Mouse (Mus musculus): ENCODE measurements around the gene Gm1604a. TPM values are rescaled to one million over a fixed set of nuclear protein-coding genes. Genes with fewer than 3 reads are reported as not detected.
"Not testable (repeated sequence)": the region's sequence is repeated elsewhere in the genome, so short reads cannot be mapped to it uniquely, and the experiment has no call there.

The Gm1604a gene
- not detected in 2 replicates for polyA plus RNA-seq (2012; rRNA removed)
- polyA plus RNA-seq (2014; fragmentation: Nextera tagmentation; extraction: Ambion mirVana): not detected in 2 replicates

DNA sequence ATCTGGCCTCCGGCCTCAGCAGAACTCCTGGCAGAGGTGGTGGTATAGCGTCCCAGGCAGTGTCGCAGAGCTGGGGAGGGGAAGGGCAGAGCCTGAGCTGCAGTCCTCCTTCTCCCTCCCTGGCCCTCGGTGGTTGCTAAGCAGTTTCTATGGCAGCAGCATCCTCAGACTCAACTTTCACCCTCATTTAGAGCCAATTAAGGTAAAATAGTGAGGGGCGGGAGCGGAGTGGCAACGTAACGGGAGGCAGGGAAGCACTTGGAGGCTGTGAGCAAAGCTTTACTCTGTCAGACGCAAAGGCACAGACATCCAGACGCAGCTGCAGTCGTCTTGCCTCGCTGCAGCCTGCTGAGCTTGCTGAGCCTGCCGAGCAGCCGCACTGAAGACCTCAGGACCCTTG lies at the start of gene Gm1604a:
Gene Gm1604a (plus strand): TSS at position 312 of the 400 bp plus-strand sequence.
- H3K4me3 ChIP-seq (replicated peaks; ENCODE audit: low read length); H3K36me3 ChIP-seq (ENCODE audit: control insufficient read depth, insufficient read depth, low read length); H3K27ac ChIP-seq (replicated peaks; ENCODE audit: low read depth, low read length); H3K27me3 ChIP-seq (ENCODE audit: control insufficient read depth, insufficient read depth, low read length); DNase-seq (ENCODE audit: low spot score); H3K4me1 ChIP-seq (ENCODE audit: control insufficient read depth, insufficient read depth, low read length); H3K9me3 ChIP-seq (ENCODE audit: control insufficient read depth, low read length); H3K4me2 ChIP-seq (replicated peaks; ENCODE audit: low read depth, low read length, severe bottlenecking); ATAC-seq (ENCODE audit: low FRiP score, low read depth); H3K9ac ChIP-seq (ENCODE audit: low read depth, low read length, severe bottlenecking): not testable (repeated sequence)
- WGBS: 16% methylated on average over 4 of the region's 14 CpGs

DNA sequence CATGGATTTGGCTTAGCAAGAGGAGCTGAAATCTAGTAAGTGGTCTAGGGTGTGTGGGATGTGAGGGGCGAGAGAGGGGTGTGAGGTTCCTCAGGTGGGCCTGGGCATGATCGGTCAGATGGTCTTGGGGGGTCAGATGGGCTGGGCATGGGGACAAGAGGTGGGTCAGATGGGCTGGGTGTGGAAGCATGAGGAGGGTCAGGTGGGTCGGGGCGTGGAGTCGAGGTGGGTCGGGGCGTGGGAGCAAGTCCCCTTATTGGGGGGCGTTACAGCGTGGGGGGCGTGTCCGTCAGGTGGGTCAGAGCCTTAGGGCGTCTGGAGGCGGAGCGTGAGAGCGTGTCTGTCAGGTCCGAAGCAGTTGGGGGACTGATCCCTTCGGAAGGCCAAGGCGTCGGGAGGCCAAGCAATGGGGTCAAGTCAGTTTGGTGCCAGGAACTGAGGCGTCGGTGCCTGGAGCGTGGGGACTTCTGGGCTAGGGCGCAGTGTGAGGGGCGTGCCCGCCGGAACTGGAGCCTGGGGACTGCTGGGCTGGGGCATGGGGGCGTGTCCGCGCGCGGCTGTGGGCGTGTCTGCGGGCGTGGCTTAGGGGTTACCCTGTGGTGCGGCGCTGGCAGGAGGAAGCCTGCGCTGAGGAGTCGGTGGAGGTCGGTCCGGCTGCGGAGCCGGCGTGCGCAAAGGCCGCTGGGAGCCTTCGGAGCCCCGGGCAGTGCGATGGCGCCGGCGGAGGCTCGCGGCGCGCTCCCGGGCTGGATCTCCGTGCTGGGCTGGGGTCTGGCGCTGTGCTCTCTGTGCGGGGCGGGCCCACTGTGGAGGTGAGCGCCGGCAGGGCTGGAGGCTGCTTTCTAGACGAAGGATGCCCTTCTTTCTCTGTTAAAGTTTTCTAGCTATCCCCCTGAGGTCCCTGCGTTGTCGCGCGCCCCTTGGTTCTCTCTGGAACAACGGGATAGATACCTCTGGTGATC lies 46.8 kb upstream of the Gm1604a start, which contains the start of gene Gm49721:
Gene Gm49721 (plus strand): TSS at position 618 of the 962 bp plus-strand sequence.
- H3K4me3 ChIP-seq (replicated peaks; ENCODE audit: low read length): peak within 1 kb of the TSS; percentile 46
- not testable (repeated sequence) for H3K4me1 ChIP-seq (ENCODE audit: control insufficient read depth, insufficient read depth, low read length); H3K27ac ChIP-seq (replicated peaks; ENCODE audit: low read depth, low read length); H3K9me3 ChIP-seq (ENCODE audit: control insufficient read depth, low read length); H3K27me3 ChIP-seq (ENCODE audit: control insufficient read depth, insufficient read depth, low read length); H3K36me3 ChIP-seq (ENCODE audit: control insufficient read depth, insufficient read depth, low read length); DNase-seq (ENCODE audit: low spot score)
- WGBS: 2% methylated on average over 28 of the region's 68 CpGs
- peak; percentile 98 for ATAC-seq (ENCODE audit: low FRiP score, low read depth)
- H3K4me2 ChIP-seq (replicated peaks; ENCODE audit: low read depth, low read length, severe bottlenecking): peak within 1 kb of the TSS; percentile 49
- H3K9ac ChIP-seq (ENCODE audit: low read depth, low read length, severe bottlenecking): peak within 1 kb of the TSS; percentile 62

DNA sequence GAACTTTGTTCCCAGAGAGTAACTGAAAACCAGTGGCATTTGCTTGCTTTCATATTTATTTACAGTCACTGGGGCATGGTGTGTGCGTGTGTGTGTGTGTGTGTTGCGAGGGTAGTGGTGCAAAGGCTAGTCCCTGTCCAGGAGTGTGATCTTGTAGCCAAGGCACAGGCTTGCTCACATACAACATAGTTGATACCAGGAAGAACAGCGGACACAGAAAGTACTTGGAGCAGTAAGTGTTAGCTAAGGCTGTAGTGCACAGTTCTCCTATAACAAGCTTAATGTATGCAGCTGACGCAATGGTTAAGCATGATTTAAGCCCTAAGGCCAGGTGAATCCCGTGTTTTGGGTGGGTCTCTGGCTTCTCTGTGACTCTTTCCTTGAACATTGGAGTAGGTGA lies 46.0 kb upstream of the Gm1604a start:
- WGBS: 11% methylated on average over 4 of the region's 5 CpGs
- ATAC-seq (ENCODE audit: low FRiP score, low read depth); H3K4me1 ChIP-seq (ENCODE audit: control insufficient read depth, insufficient read depth, low read length); H3K27ac ChIP-seq (replicated peaks; ENCODE audit: low read depth, low read length); H3K36me3 ChIP-seq (ENCODE audit: control insufficient read depth, insufficient read depth, low read length); DNase-seq (ENCODE audit: low spot score); H3K27me3 ChIP-seq (ENCODE audit: control insufficient read depth, insufficient read depth, low read length); H3K9me3 ChIP-seq (ENCODE audit: control insufficient read depth, low read length): not testable (repeated sequence)
- Histone ChIP-seq H3K9ac (ENCODE audit: low read depth, low read length, severe bottlenecking) (peak overlapping the region; percentile 62; the same call in 1 of the 2 replicates), H3K4me3 (replicated peaks; ENCODE audit: low read length) (peak overlapping the region; percentile 46), H3K4me2 (replicated peaks; ENCODE audit: low read depth, low read length, severe bottlenecking) (peak overlapping the region; percentile 49)

DNA sequence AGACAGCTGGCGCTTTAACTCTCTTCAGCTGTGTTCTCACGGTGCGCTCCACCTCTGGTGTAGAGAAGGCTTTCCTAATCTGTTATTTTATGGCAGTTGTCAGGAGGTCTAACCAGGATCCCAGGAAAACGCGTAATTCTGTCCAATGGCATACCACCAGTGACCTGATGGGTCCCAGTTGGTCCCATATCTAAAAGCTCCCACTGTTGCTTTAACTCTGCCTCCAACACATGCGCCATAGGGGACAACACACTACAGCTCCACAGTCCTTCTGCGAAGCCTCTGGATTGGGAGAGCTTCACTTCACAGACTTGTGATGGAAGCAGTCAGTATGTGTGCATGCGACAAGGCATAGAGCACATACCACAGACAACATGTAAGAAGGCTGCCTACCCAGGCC lies 45.2 kb upstream of the Gm1604a start:
- not testable (repeated sequence) for H3K27me3 ChIP-seq (ENCODE audit: control insufficient read depth, insufficient read depth, low read length); ATAC-seq (ENCODE audit: low FRiP score, low read depth); H3K4me2 ChIP-seq (replicated peaks; ENCODE audit: low read depth, low read length, severe bottlenecking); H3K4me3 ChIP-seq (replicated peaks; ENCODE audit: low read length); H3K27ac ChIP-seq (replicated peaks; ENCODE audit: low read depth, low read length); H3K9me3 ChIP-seq (ENCODE audit: control insufficient read depth, low read length); DNase-seq (ENCODE audit: low spot score); H3K4me1 ChIP-seq (ENCODE audit: control insufficient read depth, insufficient read depth, low read length); H3K9ac ChIP-seq (ENCODE audit: low read depth, low read length, severe bottlenecking); H3K36me3 ChIP-seq (ENCODE audit: control insufficient read depth, insufficient read depth, low read length)
- whole genome bisulfite sequencing: 80% methylated on average over 5 of the region's 8 CpGs

DNA sequence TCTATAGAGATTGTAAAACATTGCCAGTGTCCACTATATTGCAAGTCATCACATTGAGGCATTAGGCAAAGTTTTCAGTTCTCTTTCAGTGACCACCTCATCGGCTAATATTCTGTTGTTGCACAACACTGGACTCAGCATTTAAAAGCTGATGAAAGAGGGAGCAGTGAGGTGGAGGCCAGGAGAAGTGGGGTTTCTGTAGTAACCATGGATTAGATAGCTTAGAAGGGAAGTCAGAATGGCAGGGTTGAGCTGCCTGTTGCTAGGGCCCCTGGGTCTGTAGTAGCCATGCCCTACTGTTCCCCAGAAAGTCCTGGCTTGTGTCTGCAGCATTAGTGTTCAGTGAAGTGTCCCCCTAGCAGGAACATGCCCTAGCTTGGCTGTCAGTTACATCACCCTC lies 39.2 kb upstream of the Gm1604a start:
- not testable (repeated sequence) for ATAC-seq (ENCODE audit: low FRiP score, low read depth); H3K27ac ChIP-seq (replicated peaks; ENCODE audit: low read depth, low read length); H3K9me3 ChIP-seq (ENCODE audit: control insufficient read depth, low read length); H3K4me1 ChIP-seq (ENCODE audit: control insufficient read depth, insufficient read depth, low read length); H3K4me3 ChIP-seq (replicated peaks; ENCODE audit: low read length); H3K4me2 ChIP-seq (replicated peaks; ENCODE audit: low read depth, low read length, severe bottlenecking); H3K36me3 ChIP-seq (ENCODE audit: control insufficient read depth, insufficient read depth, low read length); H3K27me3 ChIP-seq (ENCODE audit: control insufficient read depth, insufficient read depth, low read length); DNase-seq (ENCODE audit: low spot score); H3K9ac ChIP-seq (ENCODE audit: low read depth, low read length, severe bottlenecking)
- 92% methylated on average over 1 of the region's 1 CpGs for WGBS

DNA sequence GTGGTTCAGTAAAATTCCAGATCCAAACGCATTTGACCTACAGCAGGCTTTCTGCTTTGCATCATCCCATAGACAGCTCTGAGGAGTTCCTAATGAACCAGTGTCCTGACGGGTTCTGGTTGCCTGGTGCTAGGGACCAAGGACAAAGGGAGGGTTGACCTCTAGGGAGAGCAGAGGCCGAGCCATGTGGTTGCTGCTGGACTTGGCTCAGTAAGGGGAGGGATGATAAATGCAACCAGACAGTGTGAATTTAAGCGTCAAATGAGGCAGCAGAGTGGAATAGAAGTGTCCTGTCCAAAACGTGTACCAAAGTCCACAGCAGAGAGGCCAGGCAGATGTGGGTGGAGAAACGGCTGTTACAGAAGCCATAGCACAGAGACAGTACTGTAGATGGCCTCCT lies 29.9 kb upstream of the Gm1604a start:
- H3K27me3 ChIP-seq (ENCODE audit: control insufficient read depth, insufficient read depth, low read length); H3K36me3 ChIP-seq (ENCODE audit: control insufficient read depth, insufficient read depth, low read length); H3K4me2 ChIP-seq (replicated peaks; ENCODE audit: low read depth, low read length, severe bottlenecking); DNase-seq (ENCODE audit: low spot score); ATAC-seq (ENCODE audit: low FRiP score, low read depth); H3K9ac ChIP-seq (ENCODE audit: low read depth, low read length, severe bottlenecking); H3K4me1 ChIP-seq (ENCODE audit: control insufficient read depth, insufficient read depth, low read length); H3K27ac ChIP-seq (replicated peaks; ENCODE audit: low read depth, low read length); H3K9me3 ChIP-seq (ENCODE audit: control insufficient read depth, low read length); H3K4me3 ChIP-seq (replicated peaks; ENCODE audit: low read length): not testable (repeated sequence)
- WGBS: no CpG with 5 or more reads among the region's 6 CpGs

DNA sequence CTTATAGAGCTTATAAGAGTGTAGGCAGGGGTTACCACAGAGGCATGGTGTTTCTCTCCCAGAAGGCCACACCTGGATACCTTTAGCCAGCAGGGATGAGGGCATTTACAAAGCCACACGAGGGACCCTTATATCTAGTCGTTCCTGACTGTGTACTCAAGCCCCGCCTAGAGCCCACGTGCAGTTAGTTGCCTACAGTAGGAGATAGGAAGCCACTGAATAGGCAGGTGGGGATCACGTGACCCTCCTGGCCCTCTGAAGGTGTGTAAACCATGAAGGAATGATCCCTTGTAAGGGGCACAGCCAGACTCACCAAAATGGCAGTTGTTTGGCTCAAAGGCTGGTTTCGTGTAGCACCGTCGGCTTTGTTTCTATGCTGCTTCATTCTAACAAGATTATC lies 28.5 kb upstream of the Gm1604a start:
- not testable (repeated sequence) for ATAC-seq (ENCODE audit: low FRiP score, low read depth); H3K27ac ChIP-seq (replicated peaks; ENCODE audit: low read depth, low read length); H3K36me3 ChIP-seq (ENCODE audit: control insufficient read depth, insufficient read depth, low read length); H3K27me3 ChIP-seq (ENCODE audit: control insufficient read depth, insufficient read depth, low read length); H3K4me3 ChIP-seq (replicated peaks; ENCODE audit: low read length); H3K4me2 ChIP-seq (replicated peaks; ENCODE audit: low read depth, low read length, severe bottlenecking); H3K4me1 ChIP-seq (ENCODE audit: control insufficient read depth, insufficient read depth, low read length); H3K9ac ChIP-seq (ENCODE audit: low read depth, low read length, severe bottlenecking); H3K9me3 ChIP-seq (ENCODE audit: control insufficient read depth, low read length); DNase-seq (ENCODE audit: low spot score)
- WGBS: 86% methylated on average over 8 of the region's 8 CpGs

DNA sequence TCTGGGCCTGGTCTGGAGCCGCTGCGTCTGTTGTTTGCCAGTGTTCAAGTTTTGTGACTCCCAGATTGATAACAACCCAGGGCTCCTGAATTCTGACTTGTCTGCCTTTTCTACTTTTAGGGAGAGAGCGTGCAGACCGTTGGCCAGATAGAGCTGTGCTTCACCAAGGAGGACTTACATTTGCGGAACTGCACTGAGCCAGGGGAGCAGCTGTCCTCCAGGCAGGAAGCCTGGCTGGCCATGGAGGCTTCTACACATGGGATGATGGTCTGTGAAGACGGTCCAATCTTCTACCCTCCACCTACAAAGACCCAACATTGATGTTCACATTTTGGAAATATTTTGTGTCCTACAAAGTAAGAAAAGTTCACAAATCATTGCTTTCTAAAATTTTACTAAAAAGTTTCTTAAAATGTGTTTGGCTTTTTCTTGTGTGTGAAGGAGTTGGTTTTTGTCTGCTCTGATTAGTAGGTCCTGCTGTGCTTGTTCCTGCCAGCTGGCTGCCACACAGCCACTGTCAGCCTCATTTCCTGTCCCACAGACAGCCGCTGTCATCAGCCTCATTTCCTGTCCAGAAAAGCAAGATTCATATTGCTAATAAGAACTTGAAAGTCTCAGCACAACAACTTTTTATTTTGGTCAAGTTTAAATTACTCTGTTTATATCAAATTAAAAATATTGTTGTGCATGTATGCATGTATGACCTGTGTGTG lies 27.4 kb upstream of the Gm1604a start:
- H3K9ac ChIP-seq (ENCODE audit: low read depth, low read length, severe bottlenecking); H3K4me1 ChIP-seq (ENCODE audit: control insufficient read depth, insufficient read depth, low read length); H3K36me3 ChIP-seq (ENCODE audit: control insufficient read depth, insufficient read depth, low read length); H3K9me3 ChIP-seq (ENCODE audit: control insufficient read depth, low read length); H3K27me3 ChIP-seq (ENCODE audit: control insufficient read depth, insufficient read depth, low read length); H3K27ac ChIP-seq (replicated peaks; ENCODE audit: low read depth, low read length); DNase-seq (ENCODE audit: low spot score); ATAC-seq (ENCODE audit: low FRiP score, low read depth); H3K4me3 ChIP-seq (replicated peaks; ENCODE audit: low read length); H3K4me2 ChIP-seq (replicated peaks; ENCODE audit: low read depth, low read length, severe bottlenecking): not testable (repeated sequence)
- WGBS: 40% methylated on average over 1 of the region's 7 CpGs
